Mouse (Mus musculus) adrenal gland (tissue): Measurements from ENCODE around the gene Kif24.

Source experiments
- intact Hi-C: fragments of 180-260 bp; cut with DNase I; formaldehyde crosslinking; loops from one replicate; pipeline ENCODE4 v1.15.1; 2025
- long read RNA-seq, 2 experiments: library from polyadenylated mRNA; unstranded; transcript quantifications; one replicate each; pipeline ENCODE4 v2.0.0; 2020; ENCODE audit warnings: borderline replicate concordance in 1 of 2; ENCODE audit not compliant: insufficient replicate concordance in 1 of 2

Kif24 gene
- long read RNA-seq, experiment 1, partial matches to known transcripts = 0 of 2 reads
- long read RNA-seq, experiment 1, other reads (novel, unspliced or antisense) = 2 of 2 reads
- long read RNA-seq, experiment 2, partial matches to known transcripts = 1 of 1 reads
- long read RNA-seq, experiment 2, other reads (novel, unspliced or antisense) = 0 of 1 reads

DNA sequence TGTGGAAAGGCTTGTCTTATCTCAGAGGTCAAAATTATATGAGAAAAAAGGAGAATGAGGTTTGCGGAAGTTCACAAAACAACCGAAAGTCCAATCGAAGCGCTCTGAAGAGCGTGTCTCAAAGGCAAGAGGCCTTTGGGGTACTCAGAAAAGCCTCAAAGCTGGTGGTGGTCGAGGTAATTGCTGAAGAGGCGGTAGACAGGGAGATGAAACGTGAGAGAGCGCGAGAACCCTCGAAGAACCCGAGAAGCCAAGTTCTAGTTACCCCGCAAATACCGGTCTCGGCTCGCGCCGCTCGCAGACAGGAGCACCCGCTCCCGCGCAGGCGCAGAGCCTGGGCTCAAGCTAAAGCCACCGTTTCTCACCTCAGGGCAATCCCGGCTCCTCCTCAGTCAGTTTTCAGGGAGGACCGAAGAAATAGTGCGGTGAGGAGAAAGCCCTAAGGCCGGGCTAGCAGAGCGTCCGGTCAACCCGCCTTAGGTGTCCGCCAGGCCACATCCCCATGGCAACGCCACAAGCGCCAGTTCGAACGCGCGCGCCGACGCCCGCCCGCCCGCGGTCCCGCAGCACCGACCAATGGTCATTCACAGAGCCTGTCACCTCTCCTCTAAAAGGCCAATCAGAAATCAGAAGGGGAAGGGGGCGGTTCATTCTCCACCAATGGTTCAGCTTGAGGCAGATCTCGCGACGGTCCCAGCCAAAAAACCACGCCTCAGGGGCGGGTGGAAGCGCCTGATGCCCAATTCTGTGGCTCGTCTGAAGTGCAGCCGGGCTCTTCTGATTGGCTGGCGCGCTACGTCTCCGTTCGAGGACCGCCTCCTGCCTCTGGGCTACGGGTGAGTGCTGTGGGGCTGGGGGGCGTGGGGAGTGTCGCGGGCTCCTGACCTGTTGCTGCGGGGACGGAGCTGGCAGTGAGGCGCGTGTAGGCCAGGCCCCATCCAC, at the start of gene Kif24, which contains the start of gene Nudt2:
Gene Kif24, minus strand, starts transcription at position 543 of the 942 bp plus-strand sequence.
Gene Nudt2, plus strand, starts transcription at position 807 of the 942 bp plus-strand sequence.
- intact Hi-C loops = loop anchor here (5.0 kb wide), 1 partner anchor 43 kb away; no protein-coding TSS in a partner anchor

DNA sequence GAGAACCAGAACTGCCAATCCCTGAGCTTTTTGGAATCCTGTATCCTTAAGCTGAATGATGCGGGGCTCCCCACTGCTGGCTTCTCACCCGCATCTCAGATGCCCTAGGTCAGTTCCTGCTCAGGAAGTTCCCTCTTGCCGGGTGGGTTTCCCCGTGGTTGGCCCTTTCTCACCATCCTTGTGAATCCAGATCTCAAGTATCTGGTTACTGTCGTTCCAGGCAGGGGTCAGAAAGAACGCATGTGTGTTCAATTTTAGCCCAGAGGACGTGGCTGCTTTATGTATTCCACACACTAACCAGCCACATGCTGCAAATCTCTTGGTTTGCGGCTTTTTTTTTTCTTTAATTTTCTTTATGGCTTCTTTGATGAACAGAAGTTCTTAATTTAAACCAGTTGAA, 49.0 kb upstream of the Kif24 start:
- intact Hi-C loops = no loop called here

DNA sequence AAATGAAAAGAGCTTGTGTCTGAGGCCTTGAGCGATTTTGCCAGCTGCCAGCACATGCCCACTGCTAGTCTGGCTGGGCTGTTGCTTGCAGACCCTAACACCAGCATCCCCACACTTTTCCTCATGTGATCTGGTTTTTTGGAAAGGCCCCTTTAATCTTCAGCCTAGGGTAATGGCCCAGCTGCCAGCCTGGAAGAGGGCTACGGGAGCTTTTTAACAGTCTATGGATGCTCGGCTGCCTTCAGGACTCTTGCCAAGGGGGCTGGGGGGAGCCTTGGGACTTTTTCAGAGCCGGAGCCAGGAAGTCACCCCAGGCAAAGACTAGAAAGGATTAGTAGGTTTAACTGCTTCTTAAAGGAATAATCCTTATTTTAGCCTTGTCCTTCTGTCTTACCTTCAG, 48.6 kb upstream of the Kif24 start:
- intact Hi-C loops = no loop called here

DNA sequence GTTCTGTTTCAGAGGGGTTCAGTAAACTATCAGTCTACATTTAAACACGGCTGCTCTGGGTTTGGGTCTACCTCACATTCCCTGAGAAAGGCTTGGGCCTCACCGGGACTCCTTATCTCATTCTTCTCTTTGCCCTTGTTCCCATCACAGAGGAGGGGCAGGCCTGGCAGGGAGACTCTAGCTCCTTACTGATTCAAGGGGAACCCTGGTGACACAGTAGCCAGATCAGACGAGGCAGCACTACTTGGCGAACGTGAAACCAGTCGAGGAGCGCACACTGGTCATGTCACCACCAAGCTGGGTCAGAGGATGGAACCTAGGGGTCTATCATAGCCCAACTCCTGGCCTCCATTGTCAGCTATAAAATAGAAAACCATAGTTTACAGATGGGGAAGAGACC, 43.3 kb upstream of the Kif24 start:
- intact Hi-C loops = loop anchor here (5.0 kb wide), 1 partner anchor 41 kb away; the partner anchor contains the start of gene Nudt2

DNA sequence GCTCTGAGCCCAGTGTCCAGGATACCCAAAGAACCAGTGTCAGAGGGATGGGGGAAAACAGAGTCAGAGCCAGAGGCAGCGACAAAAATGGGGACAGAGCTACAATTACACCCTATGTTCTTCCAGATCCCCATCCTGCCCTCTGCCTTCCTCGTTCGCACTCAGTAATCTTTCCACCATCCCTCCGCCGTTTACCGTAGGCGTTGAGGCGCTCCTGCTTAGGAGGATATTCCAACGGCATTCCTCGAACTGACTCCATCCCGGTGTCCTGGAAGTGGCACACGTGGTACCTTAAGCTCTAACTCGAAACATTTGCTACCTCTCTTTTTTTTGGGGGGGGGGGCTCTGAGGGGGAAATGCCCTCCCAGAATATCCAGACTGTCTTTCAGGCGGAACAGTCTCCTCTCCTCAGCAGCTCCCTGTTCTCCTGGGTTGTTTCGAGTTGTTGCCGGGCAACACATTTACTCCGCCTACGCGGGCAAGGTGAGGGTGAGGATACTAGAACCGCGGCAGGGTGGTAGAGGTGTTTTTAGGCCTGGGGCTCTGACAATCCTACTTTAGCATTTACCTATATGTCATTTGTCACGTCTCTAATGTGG, 42.7 kb upstream of the Kif24 start:
- intact Hi-C loops = loop anchor here (5.0 kb wide), 1 partner anchor 40 kb away; the partner anchor contains the start of gene Nudt2

DNA sequence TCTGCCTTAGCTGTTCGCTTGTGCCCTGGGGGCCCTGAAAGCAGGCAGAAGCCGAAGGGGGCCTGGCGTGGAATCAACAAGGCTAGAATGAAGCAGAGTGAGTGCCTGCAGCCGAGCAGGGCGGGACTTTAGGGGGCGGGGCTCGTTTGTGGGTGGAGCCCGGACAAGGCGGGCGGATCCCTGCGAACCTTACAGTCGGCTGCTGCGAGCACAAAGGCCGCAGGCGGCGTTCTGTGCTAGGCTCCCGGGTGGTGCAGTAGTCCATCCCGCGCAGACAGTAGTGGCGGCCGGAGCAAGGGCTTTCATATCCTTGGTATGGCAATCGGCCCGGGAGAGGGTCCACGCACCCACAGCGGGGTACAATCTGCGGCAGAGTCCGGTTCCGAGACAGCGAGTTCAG, 42.2 kb upstream of the Kif24 start:
- intact Hi-C loops = loop anchor here (5.0 kb wide), 1 partner anchor 40 kb away; the partner anchor contains the start of gene Nudt2

DNA sequence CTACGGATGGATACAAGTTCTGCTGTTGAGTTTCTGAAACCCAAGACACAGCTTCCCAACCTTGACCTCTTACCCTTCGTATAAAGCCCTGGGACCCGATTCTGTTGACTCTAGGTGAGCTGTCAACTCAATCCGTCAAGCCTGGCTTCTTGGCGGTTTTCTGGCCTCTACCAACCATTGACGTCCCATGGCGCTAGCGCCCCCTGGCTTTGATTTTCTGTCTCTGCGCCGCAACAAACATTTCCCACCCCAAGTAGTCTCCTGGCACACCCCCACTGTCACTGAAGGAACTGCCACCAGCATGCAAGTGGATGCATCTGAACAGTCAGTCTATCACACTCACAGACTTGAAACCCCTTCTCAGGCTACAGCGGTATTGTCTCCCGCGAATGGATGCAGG, 41.5 kb upstream of the Kif24 start:
- intact Hi-C loops = loop anchor here (5.0 kb wide), 1 partner anchor 39 kb away; the partner anchor contains the start of gene Nudt2

DNA sequence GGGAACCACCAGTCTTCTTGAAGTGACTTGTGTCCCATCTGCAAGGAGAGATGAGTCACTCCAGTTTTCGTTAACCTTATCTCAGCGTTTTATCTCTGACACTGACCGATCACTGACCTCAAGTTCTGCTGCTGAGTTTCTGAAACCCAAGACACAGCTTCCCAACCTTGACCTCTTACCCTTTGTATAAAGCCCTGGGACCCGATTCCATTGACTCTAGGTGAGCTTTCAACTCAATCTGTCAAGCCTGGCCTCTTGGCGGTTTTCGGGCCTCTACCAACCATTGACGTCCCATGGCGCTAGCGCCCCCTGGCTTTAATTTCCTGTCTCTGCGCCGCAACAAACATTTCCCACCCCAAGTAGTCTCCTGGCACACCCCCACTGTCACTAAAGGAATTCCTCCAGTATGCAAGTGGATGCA, 40.5 kb upstream of the Kif24 start:
- intact Hi-C loops = loop anchor here (5.0 kb wide), 1 partner anchor 38 kb away; the partner anchor contains the start of gene Nudt2

DNA sequence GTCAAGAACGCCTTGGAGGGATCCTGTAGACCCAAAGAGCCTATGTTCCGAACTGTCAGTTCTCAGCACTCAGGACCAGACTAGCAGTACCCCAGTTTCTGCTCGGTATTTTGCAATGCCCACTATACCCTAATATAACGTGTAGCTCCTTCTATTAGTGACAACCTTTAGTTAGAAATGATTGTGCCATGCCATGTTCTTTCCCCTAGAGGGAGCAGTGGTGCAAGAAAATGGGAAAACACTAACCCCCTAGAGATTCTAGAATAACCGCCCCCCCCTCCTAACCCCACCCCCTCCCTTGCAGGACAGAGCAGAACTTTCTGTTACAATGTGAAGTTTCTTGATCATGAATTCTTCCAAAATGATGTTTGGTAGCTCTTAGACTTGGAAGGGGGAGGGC, 39.6 kb upstream of the Kif24 start:
- intact Hi-C loops = no loop called here

DNA sequence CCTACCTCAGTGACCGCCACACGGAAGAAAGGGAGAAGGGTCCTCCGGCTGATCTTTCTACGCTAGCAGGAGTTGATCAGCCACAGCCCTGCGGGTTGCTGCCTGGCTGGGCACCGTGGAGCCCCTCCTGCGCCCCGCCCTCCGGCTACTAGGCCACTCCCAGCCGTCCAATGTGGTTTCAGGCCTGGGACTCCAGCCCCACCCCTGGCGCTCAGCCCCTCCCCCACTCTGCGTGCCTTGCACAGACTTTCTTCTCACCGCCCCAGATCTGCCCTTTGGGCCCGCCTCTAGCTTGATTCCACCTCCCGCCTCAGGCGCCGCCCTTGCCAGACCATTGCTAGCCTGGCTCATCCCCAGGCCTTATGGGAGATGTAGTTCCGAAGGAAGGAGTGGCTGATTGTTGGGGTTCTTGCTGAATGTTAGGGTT, 38.3 kb upstream of the Kif24 start, which contains the start of gene AI464131:
Gene AI464131, minus strand, starts transcription at position 91 of the 427 bp plus-strand sequence.
- intact Hi-C loops = no loop called here

DNA sequence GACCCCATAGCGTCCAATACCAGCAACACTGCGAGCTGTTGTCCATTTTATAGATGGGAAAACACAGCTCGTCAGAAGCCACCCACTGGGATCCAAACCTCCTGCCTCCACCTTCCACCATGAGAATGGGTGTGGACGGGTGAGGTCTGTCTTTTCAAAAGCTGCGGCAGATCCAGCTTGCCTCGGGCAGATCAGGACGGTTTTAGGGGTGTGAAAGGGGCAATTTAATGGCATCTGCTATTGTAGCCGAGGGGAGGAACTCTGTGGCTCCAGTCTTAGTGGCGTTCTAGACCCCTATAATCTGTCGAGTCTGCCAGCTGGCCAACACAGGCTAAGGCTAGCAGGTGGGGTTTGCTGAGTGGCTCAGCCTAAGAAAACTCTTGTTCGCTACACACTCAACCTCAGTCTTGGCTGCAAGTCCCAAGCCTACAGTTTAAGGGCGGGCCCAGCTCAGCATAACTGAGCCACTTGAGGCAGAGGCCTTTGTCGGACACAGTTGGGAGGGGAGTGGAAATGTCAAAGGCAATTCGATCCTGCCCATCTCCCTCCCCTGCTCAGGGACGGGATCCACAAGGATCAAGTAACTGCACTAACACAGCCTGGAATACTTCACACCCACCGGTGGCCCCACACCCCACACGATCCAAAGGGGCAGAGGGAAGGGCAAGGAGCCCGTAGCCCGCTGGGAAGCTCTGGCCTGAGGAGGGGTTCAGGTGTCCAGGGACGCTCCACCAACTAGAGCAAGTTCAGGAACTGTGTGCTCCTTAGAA, 37.7 kb upstream of the Kif24 start:
- intact Hi-C loops = no loop called here

DNA sequence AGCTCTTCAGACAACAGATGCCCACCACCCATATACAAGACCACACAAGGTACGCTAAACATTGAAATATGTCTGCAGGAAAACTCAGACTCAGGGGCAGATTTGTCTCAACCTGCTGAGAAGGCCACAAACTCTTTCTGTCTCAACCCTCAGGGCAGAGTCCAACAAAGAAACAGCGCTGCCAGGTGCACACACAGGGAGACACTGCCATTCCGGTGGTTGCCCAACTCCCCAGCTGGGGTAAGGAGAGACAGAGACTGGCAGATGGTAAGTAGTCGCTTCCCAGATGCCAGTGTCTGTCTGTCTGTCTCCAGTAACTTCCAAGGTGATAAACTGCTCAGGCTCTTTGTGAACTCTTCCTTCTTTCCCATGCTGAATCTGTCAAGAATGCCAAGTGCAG, 36.1 kb upstream of the Kif24 start:
- intact Hi-C loops = no loop called here

DNA sequence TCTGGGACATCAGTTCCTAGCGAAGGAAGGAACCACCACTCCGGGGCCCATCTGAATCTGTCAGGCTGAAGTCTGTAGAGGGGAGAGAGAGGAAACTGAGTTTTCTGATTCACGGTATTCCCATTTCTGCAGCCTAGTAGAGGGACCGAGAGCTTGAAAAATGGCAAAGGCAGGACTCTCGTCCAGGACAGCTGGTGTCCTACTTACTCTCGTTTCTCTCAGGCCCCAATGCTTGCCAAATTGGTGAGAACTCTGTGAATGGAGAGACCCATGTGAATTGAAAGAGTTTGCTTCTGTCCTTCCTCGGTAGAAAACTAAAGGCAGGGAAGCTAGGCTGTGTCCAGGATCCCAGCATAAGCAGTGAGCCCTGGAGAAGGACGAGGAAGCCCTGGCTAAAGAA, 34.9 kb upstream of the Kif24 start:
- intact Hi-C loops = no loop called here

DNA sequence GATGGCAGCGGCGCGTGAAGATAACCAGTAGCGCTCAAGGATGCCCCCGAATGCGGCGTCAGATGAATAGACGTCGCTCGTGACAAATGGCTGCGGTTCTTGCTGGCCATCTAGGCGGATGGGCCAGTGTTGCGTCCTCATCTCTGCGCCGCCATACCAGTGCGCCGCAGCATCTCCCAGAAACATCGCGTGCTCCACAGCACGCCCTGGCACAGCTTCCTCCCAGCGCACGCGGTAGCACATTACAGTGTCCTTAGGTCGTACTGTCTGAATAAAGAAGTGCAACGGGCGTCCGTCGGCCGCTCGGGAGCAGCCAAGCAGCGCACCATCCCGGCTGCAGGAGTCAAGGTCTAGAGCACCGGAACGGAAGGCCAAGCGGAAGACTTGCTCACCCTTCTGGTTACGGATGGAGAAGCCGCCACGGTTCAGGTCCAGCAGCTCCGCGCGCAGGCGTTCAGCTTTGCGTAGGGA, 34.3 kb upstream of the Kif24 start:
- intact Hi-C loops = no loop called here

DNA sequence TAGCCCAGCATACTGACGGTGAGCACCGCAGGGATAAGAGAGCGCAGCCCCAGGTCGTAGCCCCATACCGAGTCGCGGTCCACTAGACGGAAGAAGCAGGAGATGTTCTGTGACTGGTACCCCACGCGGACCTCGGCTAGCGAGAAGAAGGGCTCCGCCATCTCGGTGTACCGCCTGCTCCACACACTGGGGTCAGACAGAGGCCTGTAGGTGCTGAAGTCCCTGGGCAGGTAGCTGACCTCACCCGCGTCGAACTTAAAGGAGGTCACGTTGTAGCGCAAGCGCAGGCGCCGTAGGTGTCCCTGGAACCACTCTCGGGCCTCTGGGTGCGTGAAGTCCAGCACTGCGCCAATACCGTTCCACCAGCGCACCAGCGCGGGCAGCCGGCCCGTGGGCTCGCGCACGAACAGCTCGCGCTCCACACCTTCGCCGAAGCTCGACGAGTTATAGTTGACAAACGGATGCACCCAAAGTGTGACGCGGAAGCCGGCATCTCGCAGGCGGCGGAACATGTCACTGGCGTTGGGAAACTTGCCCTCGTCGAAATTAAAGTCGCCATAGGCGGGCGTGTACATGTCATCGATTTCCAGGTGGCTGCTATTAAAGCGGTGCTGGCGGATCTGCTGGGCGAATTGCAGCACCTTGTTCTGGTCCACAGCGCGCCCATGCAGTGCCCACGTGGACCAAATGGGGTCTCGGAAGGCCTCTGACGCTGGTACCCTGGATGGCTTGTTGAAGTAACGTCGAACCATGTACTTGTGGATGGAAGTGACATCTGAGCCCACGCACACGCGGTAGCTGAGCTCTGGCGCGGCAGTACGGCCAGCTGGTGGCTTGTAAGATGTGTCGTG, 33.5 kb upstream of the Kif24 start:
- intact Hi-C loops = no loop called here

DNA sequence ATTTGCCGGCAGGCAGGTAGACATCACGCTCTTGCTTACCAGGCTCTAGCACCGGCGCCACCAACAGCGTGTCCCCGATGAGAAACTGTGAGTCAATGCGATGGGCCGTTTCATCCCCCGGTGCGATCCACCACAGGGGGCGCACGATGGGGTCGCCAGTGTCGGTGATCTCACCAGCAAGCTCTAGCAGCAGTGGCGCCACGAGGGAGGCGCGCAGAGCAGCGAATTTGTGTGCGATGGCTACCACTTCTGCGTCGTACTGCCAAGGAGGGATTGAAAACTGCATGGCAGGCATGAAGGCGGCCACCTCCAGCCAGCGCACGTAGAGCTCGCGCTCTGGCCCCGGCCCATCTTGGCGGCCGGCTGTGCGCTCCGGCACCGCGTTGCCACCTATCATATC, 32.9 kb upstream of the Kif24 start:
- intact Hi-C loops = no loop called here

DNA sequence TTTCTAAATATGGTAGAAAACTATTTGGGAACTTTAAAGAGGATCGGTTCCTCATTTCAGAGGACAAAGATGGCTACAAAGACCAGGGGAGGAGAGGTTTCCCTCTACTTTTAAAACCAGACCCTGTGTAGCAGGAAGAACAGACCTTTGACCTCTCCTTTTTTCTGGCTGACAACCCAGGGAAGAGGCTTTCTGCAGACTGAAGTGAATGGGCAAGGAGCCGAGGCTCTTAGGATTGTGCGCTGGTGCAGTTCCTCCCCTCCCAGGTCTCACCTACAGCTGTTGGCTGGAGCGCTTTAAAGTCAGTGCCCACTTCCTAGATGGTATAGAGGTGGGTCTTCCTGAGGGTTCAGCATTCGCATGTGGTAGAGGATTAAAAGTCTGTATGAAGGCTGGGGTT, 32.4 kb upstream of the Kif24 start:
- intact Hi-C loops = no loop called here

DNA sequence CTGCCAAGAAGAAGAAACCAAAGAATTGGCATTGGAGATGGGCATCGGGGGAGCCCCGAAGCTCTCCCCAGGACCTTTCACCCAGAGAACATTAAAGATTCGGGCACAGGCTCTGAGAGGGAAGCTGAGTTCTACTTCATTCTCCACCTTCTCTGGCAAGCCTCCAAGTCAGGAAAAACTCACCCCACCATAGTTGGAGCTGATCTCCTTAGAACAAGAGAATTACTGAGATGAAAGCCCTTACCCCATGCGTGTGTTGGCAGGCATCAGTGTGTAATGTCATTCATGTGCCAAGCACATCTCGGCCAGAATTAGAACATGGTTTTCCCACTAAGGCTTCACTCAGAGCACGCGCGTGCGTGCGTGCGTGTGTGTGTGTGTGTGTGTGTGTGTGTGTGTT, 31.2 kb upstream of the Kif24 start:
- intact Hi-C loops = no loop called here

DNA sequence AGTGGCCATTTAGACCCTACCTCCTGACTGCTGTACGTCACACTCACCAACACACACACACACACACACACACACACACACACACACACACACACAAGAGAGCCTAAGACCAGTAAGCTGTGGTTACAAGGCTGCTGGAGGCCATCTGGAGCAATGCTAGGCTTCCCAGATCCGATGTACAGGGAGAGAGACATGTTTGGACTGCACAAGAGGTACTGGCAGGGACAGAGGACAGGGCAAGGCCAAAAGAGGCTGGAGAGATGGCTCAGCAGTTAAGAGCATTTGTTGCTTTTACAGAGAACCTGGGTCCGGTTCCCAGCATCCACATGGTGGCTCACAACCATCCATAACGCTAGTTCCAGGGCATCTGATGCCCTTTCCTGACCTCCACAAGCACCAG, 30.4 kb upstream of the Kif24 start:
- intact Hi-C loops = no loop called here

DNA sequence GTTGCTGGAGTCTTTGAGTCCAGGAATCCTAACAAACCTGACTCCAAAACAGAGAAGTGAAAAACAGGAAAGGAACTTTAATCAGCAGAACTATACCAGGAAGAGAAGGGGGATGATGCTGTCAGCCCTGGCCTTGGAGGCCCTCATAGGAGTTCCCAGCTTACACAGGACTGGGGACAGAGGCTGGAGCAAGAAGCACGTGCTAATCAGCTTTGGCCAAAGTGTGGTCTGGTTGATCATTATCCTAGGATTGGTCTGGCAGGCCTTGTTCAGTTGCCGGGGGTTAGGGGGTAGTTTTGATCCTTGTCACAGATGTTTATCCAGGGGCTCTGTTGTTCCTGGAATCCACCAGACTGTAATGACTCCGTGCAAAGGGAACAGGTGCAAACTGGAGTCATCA, 29.7 kb upstream of the Kif24 start:
- intact Hi-C loops = no loop called here
